Mouse (Mus musculus) CD4-positive, CD25-positive, alpha-beta regulatory T cell, adult 2 months (primary cell): ENCODE results near the gene Defb25.
"Not testable (repeated sequence)": the region's sequence is repeated elsewhere in the genome, so short reads cannot be mapped to it uniquely, and the experiment has no call there.

Source experiments
- DNase-seq: peaks from one replicate; pipeline ENCODE4 v3.0.0-alpha.2; 2012; ENCODE audit warnings: low read depth, low spot score

The Defb25 gene

DNA sequence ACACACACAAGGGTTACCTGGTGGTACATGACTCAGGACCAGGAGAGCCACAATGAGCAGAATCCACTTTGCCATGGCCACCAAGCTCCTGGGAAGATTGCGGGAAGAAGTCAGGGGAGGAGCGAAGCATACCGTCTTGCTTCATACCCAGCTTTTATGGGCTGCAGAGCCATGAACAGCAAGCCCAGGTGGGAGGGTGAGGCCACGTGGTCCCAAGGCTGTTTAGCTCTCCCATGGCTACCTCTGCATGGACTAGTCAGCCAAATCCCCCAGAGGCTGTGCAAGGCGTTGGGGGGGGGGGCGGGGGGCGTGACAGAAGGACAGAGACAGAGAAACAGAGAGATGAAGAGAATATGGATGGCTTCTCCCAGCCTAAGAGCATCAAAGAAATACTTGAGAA lies at the start of gene Defb25:
Gene Defb25 (minus strand): TSS at position 101 of the 400 bp plus-strand sequence.
- DNase-seq = no peak

DNA sequence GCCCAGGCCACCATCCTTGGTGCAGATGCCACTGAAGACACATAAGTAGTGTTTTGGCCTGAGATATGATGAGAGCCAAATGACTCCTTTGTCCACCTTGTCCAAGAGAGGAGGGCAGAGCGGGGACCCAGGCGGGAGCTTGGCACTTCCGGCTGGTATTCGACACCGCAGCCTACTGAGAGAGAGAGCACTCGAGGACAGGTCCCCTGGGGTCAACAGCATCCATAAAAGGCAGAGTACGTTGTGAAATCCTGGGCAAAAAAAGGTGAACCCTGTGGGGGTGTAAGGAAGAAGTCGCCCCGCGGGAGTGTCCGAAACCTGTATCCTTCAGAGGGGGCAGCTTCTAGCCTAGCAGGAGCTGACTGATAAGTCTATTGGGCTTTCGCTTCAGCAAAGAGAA lies 49.3 kb upstream of the Defb25 start:
- DNase-seq = no peak

DNA sequence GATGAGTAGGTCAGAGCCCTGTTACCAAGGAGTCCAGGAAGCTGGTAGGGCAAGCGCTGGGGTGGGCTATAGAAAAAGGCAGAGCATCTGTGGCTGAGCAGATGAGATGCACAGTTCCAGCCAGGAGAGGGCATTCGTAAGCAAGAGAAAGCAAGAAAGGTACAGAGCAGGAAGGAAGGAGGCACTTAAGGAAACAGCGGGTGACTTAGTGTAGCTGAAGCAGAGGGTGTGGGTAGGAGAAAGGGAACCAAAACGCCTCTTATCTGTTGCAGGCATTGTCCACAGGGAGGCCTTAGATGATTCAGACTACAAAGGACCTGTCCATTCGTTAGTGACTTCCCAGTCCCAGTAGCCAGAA lies 48.8 kb upstream of the Defb25 start:
- DNase-seq = peak; percentile 81

DNA sequence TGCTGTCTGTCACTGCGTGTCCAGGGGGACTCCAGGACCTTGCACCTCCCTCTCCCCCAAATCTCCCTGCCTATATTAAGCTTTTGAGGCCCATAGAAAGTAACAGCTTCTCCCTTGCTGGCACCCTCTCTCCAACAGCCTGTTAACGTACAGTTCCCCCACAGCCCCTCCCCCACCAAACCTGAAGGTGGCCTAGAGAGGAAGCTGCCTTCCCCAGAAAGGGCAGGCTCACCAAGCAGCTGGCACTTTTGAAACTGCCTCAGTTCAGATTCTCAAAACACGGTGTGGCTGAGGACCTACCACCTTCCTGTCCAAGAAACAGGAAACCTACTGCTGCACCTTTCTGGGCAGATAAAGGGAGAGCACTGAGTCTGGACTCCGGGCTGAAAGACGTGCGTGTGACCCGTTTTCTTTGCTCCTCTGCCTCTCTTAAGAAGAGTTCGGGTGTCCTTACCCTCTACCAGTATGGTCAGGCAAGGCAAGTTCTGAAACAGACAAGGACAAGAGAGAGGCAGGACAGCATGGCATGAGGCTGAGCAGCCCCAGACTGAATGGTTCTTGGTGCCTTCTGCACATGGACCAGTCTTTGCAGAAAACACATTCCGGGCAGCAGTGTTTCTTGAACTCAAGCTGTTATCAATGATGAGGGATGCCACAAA lies 48.3 kb upstream of the Defb25 start:
- DNase-seq = peak; percentile 71

DNA sequence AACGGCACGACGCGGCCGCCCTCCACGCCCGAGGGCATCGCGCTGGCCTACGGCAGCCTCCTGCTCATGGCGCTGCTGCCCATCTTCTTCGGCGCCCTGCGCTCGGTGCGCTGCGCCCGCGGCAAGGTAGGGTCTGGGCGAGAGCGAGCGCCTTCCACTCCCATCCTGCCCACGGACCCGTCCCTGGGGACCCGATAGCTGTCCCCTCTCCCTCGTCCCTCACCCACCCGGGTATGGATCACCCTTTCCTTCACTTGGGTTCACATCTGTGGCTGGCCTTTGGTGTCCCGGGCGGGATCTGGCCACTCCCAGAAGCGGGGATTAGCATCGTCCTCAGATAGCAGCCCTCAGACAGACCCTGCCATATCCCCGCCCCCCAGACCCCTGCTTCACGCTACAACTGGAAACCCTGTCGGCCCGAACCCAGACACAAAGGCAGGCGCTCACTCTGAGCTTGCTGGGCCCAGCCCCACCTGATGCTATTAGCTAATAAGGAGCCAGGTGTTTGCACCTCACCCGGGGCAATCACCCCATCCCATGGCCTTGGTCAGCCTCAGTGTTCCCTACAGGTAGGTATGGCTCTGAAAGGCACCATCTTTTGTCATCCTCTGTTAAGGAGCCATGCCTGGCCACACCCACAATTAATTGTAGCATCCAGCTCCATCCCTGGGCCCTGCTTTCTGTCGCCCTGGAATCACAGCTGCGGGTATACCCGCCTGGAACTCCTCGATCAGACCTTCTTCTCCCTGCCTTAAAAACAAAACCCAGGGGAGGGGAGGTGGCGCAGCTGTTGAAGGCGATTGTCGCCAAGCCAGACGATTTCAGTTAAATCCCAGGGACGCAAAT lies 47.0 kb upstream of the Defb25 start:
- peak; percentile 46 for DNase-seq

DNA sequence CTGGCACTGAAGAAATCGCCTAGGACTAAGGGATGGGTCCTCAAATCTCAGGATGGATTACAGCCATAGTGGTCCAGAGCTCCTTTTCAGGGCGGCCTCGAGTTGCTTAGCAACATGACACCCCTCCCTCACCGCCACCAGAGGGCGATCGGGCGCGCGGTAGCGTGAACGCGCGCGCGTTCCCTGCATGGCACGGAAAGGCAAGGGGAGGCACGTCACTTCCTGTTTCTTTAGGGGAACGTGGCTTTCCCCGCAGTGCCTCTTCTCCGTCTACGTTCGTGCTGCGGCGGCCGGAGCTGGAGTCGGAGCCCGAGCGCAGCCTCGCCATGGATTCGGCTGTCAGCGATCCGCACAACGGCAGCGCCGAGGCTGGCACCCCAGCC lies 46.4 kb upstream of the Defb25 start, which contains the start of gene H13:
Gene H13 (plus strand): TSS at position 206 of the 383 bp plus-strand sequence.
- peak; percentile 98 for DNase-seq

DNA sequence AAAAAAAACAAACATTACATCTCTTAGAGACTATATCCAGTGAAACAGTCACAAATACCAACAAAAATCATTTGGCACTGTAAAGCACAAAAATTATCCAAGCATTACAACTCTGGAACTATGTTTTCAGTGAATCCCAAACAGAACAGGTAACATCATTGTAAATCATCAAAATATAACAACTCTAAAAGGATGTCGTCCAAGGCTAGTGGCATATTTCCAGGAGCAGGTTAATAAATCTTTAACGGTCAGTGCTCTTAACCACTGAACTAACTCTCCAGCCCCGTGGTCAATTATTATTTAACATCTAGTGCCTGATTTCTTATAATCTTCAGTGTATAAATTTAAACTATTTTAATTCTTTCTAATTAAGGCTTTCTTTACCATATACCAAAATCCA lies 43.3 kb upstream of the Defb25 start:
- not testable (repeated sequence) for DNase-seq

DNA sequence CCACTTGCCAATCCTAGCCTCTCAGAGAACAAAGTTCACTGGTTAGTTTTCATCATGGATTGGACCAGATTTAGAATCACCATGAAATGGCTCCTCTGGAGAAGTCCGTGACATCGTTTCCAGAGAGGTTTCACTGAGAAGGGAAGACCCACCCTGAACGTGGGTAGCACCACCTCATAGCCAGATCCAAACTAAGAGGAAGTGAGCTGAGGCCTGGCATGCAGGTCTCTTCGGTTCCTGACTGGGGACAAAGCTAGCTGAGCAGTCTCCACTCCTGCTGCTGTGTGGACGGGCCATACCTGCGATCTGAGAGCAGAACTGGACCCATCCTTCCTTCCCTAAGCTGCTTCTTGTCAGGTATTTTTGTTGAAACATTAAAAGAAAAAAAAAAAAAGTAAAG lies 38.3 kb upstream of the Defb25 start:
- DNase-seq = no peak

DNA sequence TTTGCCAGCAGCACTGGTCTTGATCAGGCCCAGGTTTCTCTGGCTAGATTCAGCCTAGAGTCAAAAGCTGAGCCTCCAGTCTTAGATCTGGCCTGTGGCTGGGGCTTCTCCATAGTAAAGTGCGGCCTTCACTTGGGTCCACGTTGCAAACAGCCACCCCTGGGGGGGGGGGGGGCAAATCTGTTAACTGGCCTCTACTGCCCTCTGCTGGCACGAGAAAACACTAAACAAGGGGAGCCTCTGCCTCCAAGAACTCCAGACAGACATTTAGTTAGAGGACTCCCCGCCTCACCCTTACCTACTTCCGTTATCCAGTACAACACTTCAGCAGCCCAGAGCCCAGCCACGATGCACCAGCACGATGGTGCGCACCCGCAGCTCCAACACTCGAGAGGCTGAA lies 34.5 kb upstream of the Defb25 start:
- DNase-seq = peak; percentile 59

DNA sequence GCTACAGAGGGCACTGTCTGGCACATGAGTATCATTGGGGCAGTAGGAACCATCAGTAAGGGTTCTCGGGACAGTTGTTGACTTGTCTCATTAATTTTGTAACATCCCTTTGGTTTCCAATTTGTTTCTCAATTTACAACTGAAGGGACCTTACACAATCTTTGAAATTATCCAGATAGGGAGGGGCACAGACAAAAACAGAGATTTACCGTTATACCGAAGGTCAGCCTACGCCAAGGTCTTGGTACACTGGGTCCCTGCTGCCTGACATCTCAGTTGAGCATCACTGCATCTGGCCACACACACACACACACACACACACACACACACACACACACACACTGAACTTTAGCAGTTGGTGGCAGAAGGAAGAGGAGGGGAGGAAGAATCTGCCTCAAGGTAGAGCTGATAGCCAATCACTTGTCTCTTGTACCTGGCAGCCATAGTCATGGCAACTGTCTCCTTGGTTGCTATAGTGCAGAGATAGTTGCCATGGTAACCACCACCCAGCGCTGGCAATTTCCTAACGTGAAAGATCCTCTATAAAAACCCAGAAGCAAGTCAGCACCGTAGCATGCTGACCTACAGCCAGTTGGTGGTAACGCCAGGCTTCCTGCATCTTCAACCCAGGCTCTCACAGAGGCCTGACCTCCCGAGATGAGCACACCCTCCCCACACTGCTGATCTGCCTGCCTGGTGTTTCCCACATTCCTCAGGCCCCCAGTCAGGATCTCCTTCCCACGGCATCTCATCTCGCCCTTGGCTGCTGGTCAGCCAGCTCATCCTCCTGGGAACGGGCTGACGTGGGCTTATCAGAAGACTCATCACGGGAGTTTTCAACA lies 31.2 kb upstream of the Defb25 start:
- peak; percentile 57 for DNase-seq

DNA sequence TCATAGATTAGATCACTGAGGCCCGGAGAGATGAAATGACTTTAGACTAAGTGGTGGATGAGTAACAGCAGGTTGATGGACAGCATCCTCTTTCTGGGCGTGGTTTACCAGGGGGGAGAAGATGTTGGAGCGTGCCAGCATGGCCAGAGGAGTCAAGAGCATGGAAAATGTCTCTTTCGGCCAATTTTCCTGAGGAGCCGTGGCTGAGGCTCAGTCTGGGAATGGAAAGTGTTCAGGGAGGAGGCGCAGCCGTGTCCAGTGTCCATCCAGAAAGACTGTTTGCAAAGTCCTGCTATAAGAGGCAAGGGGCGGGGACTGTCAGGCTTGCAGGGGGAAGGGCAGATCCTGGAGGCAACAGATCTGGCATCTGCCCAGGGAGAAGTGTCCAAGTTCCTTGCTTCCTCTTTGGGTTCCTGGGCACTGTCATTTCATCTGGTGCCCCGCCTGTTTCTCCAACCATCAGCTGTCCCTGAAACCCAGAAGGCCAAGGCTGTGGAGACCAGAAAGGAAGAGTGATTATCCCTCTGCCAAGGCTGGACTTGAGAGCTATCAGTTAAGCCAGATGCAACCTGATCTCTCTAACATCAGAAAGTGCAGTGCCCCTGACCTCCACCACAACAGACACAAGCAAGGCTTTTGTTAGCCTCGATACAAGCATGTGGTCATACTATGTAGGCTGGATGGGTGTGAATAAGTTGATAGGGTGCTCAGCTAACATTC lies 30.2 kb upstream of the Defb25 start:
- no peak for DNase-seq

DNA sequence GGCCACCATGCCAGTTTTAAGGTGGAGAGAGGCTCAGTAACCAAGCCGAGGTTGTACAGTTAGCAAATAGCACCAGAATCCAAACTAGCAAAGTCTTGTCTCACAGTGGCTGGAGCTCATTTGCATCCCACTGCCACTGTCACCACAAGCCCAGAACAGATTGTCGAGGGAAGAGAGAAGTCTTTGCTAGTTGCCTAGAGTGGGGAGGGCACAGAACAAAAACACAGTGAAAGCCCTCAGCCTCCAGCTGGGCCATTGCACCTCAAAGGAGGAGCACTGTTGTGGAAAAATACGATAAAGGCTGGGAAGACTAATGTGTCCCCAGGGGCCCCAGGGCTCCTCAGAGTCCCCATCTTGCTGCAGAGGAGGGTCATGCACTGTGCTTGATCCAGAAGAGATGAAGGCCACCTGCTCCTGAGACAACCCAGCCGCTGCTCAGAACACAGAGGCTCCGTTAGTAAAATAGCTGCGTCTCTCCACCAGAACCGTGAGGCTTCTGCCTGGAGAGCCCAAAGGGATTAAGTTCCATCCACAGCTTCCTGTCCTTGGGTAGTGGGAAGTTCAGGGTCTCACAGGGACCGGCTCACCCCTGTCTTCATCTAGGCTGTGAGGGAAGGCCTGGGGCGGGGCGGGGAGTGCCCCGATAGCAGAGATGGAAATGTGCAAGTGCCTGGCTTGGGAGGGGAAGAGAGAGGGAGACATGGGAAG lies 16.7 kb upstream of the Defb25 start:
- no peak for DNase-seq

DNA sequence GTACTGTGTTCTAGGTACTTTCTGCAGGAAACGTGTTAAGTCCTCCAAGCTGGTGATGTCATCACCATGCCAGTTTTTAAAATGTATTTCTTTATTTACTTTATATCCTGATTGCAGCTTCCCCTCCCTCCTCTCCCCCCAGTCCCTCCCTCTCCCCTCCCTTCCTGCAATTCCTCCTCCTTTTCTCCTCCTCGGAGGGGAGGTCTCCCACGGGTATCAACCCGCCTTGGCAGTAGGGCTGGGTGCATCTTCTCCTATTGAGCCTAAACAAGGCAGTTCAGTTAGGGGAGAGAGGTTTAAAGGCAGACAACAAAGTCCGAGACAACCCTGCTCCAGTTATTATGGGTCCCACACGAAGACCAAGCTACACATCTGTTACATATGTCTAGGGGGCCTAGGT lies 16.0 kb upstream of the Defb25 start:
- no peak for DNase-seq

DNA sequence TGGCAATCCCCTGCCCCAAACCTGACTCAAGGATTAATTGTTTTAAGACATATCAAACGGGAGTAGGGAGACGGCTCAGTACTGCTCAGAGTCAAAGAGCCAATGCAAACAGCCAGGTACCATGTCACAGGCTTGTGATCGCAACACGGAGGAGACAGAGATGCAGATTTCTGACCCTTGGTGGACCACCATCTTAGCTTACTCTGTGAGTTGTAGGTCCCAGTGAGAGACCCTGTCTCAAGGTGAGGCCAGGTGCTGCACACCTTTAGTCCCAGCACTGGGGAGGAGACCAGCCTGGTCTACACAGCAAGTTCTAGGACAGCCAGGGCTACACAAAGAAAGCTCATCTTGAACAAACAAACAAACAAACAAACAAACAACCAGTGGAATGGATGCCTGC lies 14.5 kb upstream of the Defb25 start:
- no peak for DNase-seq

DNA sequence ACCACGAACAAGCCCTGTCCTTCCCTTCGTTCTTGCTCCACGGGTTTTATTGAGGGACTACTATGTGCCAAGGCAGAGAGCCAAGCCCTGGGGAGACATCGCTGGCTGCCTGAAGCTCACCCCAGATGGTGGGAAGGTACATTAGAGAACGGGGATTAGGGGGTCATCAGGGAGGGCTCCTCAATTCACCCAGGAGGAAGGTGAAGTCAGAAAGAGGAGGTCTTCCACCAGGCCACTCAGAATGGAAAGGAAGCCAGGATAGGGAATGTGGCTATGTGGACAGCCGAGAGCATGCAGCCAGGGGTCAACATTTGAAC lies 14.1 kb upstream of the Defb25 start:
- no peak for DNase-seq

DNA sequence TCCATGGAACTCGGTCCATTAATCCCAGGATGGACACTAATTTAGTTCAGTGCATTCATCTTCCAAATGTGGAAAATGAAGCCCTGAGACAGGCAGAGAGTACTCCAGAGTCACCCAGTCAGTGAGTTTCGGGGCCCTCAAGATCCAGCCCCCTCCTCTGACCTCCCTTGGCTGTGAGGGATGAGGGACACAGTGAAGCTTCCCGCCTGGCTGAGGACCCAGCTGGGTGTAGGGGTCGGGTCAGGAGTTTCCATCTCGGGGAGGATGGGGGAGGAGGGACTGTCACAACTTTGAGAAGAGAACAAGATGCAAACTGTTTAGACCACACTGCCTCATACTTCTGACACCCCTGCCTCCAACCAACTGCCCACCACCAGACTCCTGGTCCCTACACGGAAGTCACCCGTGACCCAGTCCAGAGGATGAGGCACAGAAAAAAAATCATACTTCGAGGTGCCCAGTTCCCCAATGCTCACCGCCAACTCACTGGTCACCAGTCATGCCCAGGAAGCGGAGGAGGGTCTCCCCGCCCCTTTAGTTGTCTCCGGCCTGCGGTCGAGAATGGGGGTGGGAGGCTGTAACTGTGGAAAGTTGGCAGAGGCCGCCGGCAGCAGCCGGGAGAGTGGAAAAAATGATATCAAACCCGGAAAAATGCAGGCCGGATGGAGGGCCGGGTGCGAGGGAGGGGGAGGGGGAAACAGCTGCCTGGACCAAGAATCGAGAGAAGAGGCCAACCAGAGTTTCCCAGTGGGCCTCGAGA lies 13.6 kb upstream of the Defb25 start:
- no peak for DNase-seq

DNA sequence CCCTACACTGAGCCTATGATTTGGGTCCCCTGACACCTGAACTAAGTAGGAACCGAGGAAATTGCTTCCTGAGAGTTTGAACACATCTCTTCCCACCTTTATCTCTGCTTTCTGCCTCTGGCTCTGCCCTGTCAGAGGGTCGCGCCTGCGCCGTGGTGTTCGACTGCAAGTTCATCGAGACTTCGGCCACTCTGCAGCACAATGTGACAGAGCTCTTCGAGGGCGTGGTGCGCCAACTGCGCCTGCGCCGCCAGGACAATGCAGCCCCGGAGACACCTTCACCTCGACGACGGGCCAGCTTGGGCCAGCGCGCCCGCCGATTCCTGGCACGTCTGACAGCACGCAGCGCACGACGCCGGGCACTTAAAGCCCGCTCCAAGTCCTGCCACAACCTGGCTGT lies 11.5 kb upstream of the Defb25 start:
- DNase-seq = no peak

DNA sequence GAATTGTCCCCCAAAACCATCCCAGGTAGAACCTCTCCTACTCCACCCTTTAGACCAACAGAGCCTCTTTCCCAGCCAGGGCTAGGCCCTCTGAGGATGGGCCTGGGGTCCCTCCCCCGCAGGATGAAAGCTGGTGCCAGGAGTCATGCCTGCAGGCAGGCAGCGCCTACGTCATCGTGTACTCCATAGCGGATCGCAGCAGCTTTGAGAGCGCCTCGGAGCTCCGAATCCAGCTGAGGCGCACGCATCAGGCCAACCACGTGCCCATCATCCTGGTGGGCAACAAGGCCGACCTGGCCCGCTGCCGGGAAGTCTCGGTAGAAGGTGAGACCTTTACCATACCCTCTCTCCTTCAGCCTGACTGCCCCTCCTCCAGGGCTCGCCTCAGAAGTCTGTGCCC lies 10.5 kb upstream of the Defb25 start:
- no peak for DNase-seq

DNA sequence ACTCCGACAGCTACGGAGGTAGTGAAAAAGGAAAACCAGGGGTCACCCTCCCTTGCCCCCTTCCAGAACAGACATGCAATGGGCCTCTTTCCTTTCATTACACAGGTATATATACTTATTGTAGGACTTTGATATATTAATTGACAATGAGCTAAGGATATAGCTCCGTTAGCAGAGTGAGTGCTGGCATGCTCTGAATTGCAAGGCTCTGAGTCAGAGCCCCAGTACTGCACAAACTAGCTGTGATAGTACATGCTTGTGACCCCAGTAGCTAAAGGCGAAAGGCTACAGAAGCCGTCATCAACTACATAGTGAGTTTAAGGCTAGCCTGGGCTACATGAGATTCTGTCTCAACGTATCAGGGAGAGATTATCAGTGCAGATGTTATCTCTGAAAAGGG lies 7.1 kb upstream of the Defb25 start:
- DNase-seq = no peak

DNA sequence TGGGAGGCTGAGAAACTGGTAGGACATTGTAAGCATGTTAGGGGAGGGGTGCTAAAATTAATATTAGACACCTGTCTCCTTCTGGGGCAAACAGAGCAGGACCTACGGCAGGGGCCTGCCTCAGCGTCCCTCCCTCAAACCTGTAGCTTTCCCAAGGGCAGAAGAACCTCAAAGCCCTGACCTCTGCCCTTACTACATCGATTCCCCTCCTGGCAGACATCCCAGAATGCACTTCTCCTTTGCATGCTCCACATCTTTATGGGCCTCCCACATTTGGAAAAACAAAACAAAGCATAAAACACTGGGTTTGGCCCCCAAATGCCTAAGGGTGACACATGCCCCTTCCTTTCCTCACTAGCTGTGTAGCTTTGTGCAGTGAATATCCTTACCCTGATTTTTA lies 6.4 kb upstream of the Defb25 start:
- DNase-seq = no peak

DNA sequence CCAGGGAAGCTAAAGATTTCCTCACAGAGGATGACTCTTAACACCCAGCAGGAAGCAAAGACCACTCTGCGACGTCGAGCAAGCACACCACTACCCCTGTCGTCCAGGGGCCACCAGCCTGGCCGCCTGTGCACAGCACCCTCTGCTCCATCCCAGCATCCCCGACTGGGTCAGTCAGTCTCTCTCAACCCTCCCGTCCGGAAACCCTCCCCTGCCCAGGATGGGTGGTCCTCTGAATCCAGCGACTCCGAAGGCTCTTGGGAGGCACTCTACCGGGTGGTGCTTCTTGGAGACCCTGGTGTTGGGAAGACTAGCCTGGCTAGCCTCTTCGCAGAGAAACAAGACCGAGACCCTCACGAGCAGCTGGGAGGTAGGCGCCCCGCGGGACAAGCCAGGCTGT lies 5.2 kb upstream of the Defb25 start:
- no peak for DNase-seq
